Mouse (Mus musculus) heart, postnatal 0 days (tissue): ENCODE data around the gene Slit2. TPM values are rescaled to one million over a fixed set of nuclear protein-coding genes. Genes with fewer than 3 reads are reported as not detected.

Experiments used
- ATAC-seq: fragments of 200-750 bp; cut with Nextera tagmentation; 2 replicates; pipeline ENCODE4 v1.8.0; 2017; ENCODE audit warnings: low read depth, moderate number of reproducible peaks, moderate library complexity; ENCODE audit not compliant: insufficient read depth
- DNase-seq: peaks from one replicate; pipeline ENCODE4 v3.0.0-alpha.2; 2016; ENCODE audit warnings: low spot score
- H3K27ac ChIP-seq: fragments of 300-500 bp; sonication (generic); 2 replicates; pipeline ENCODE4 v1.5.1; 2014; ENCODE audit warnings: low read depth, mild to moderate bottlenecking
- H3K27me3 ChIP-seq: fragments of 300-500 bp; sonication (generic); 2 replicates; pipeline ENCODE4 v1.6.1; 2014; ENCODE audit warnings: low read length, mixed read lengths; ENCODE audit not compliant: control insufficient read depth, insufficient read depth
- H3K36me3 ChIP-seq: fragments of 300-500 bp; sonication (generic); replicated peaks from 2 replicates; pipeline ENCODE4 v1.6.1; 2014; ENCODE audit warnings: low read length, mixed read lengths; ENCODE audit not compliant: control insufficient read depth, insufficient read depth
- H3K4me1 ChIP-seq: fragments of 300-500 bp; sonication (generic); 2 replicates; pipeline ENCODE4 v1.6.1; 2014; ENCODE audit warnings: antibody characterized with exemption; ENCODE audit not compliant: control insufficient read depth, insufficient read depth
- H3K4me2 ChIP-seq: fragments of 300-500 bp; sonication (generic); 2 replicates; pipeline ENCODE4 v1.6.1; 2014; ENCODE audit warnings: low read depth, mild to moderate bottlenecking, low read length, moderate library complexity
- H3K4me3 ChIP-seq: fragments of 300-500 bp; sonication (generic); 2 replicates; pipeline ENCODE4 v1.5.1; 2014; ENCODE audit warnings: low read depth, low read length
- H3K9ac ChIP-seq: fragments of 300-500 bp; sonication (generic); replicated peaks from 2 replicates; pipeline ENCODE4 v1.6.1; 2014; ENCODE audit warnings: low read depth, low read length, mixed read lengths
- H3K9me3 ChIP-seq: fragments of 300-500 bp; sonication (generic); replicated peaks from 2 replicates; pipeline ENCODE4 v1.6.1; 2016; ENCODE audit warnings: low read length; ENCODE audit not compliant: control insufficient read depth
- CTCF ChIP-seq: IDR thresholded peaks from 2 replicates; pipeline ENCODE4 v1.5.1; 2016; ENCODE audit warnings: antibody characterized with exemption, control low read depth, low read depth
- EP300 ChIP-seq: IDR thresholded peaks from 2 replicates; pipeline ENCODE4 v1.6.1; 2016; ENCODE audit warnings: antibody characterized with exemption, low read depth
- WGBS: fragments of 180-500 bp; shearing (Covaris S2); extraction: QIAGEN DNeasy Blood & Tissue Kit; methylation state at CpG from one replicate; pipeline ENCODE4 v1.1.7; 2014; 5-methylcytosine and 5-hydroxymethylcytosine counted together
- polyA plus RNA-seq: library from polyadenylated mRNA; unstranded; fragments of >200 nt; fragmentation: Nextera tagmentation; extraction: Ambion mirVana; gene quantifications from 2 replicates; pipeline ENCODE4 v1.2.1, GENCODE M21; 2015
- total RNA-seq: library from RNA; depleted of rRNA; stranded (reverse); fragments of >200 nt; gene quantifications from 2 replicates; pipeline ENCODE4 v1.2.3, GENCODE M21; 2014; ENCODE audit warnings: low replicate concordance

Slit2 gene
- total and polyA plus RNA-seq, 2 experiments from 2014 or later, result 4.9 to 17.6 TPM

- Histone ChIP-seq H3K36me3 (no peaks in the 10 kb centered on the region), H3K4me2 (no peak overlapping the region), H3K4me1 (no peaks in the 10 kb centered on the region), H3K4me3 (no peak overlapping the region), H3K9ac (no peak overlapping the region), H3K9me3 (no peaks in the 10 kb centered on the region), H3K27ac (no peak overlapping the region), H3K27me3 (no peaks in the 10 kb centered on the region)
- DNase-seq, result no peak
- WGBS, result 81% methylated on average over 5 of the region's 5 CpGs
- ATAC-seq, result no peak
- no peak for TF ChIP-seq EP300
- no peak for TF ChIP-seq CTCF
These were observed 139.7 kb downstream of the Slit2 start for GRCm38 (mm10) chr5:48122651-48123050.

GRCm38 (mm10) chr5:48125770-48126423, 143.0 kb downstream of the Slit2 start:
- Histone ChIP-seq H3K9ac (no peak overlapping the region), H3K36me3 (no peaks in the 10 kb centered on the region), H3K4me3 (no peak overlapping the region), H3K27me3 (no peaks in the 10 kb centered on the region), H3K4me1 (no peaks in the 10 kb centered on the region), H3K9me3 (no peaks in the 10 kb centered on the region), H3K27ac (no peak overlapping the region), H3K4me2 (no peak overlapping the region)
- 61% methylated on average over 3 of the region's 3 CpGs for WGBS
- no peak for TF ChIP-seq EP300
- peak; percentile 50 for TF ChIP-seq CTCF
- DNase-seq (peak; percentile 13), ATAC-seq (no peak)

- no peak for ATAC-seq
- H3K9ac ChIP-seq, result no peak overlapping the region
- H3K9me3 ChIP-seq, result no peaks in the 10 kb centered on the region
- 86% methylated on average over 4 of the region's 4 CpGs for WGBS
- H3K27me3 ChIP-seq, result no peaks in the 10 kb centered on the region
- H3K36me3 ChIP-seq, result no peaks in the 10 kb centered on the region
- no peak for DNase-seq
- H3K4me1 ChIP-seq, result no peaks in the 10 kb centered on the region
- H3K4me2 ChIP-seq, result no peak overlapping the region
- H3K27ac ChIP-seq, result no peak overlapping the region
- no peak overlapping the region for H3K4me3 ChIP-seq
- TF ChIP-seq CTCF (no peak), EP300 (no peak)
These were observed 147.0 kb downstream of the Slit2 start for GRCm38 (mm10) chr5:48129981-48130380.

- H3K36me3 ChIP-seq, result no peaks in the 10 kb centered on the region
- 11% methylated on average over 3 of the region's 3 CpGs for WGBS
- H3K9me3 ChIP-seq, result no peaks in the 10 kb centered on the region
- ATAC-seq, result no peak; the same call in 1 of the 2 replicates
- H3K4me2 ChIP-seq, result no peak overlapping the region
- peak; percentile 43 for DNase-seq
- H3K27me3 ChIP-seq, result no peaks in the 10 kb centered on the region
- no peak overlapping the region for H3K27ac ChIP-seq
- TF ChIP-seq CTCF, result peak; percentile 45
- TF ChIP-seq EP300, result no peak
- no peak overlapping the region for H3K9ac ChIP-seq
- H3K4me1 ChIP-seq, result no peaks in the 10 kb centered on the region
- no peak overlapping the region for H3K4me3 ChIP-seq
These were observed 153.6 kb downstream of the Slit2 start for GRCm38 (mm10) chr5:48136571-48136970.

GRCm38 (mm10) chr5:48138849-48139487, 156.0 kb downstream of the Slit2 start:
- no peak for ATAC-seq
- Histone ChIP-seq H3K27me3 (no peaks in the 10 kb centered on the region), H3K4me3 (no peak overlapping the region), H3K36me3 (no peaks in the 10 kb centered on the region), H3K9me3 (no peaks in the 10 kb centered on the region), H3K27ac (no peak overlapping the region), H3K4me1 (no peaks in the 10 kb centered on the region), H3K9ac (no peak overlapping the region), H3K4me2 (no peak overlapping the region)
- DNase-seq, result no peak
- 27% methylated on average over 8 of the region's 8 CpGs for WGBS
- TF ChIP-seq EP300 (no peak), CTCF (peak; percentile 49)
